Mouse (Mus musculus) neural tube, embryonic 12.5 days (tissue): ENCODE results near the gene Abcc1. TPM values are rescaled to one million over a fixed set of nuclear protein-coding genes. Genes with fewer than 3 reads are reported as not detected.

Experiments
- ATAC-seq: fragments of 200-750 bp; cut with Nextera tagmentation; 2 replicates; pipeline ENCODE4 v1.8.0; 2017; ENCODE audit warnings: low read depth, mild to moderate bottlenecking, moderate TSS enrichment, moderate library complexity; ENCODE audit not compliant: low FRiP score
- H3K27ac ChIP-seq: fragments of 300-500 bp; sonication (generic); 2 replicates; pipeline ENCODE4 v1.5.1; 2016
- H3K27me3 ChIP-seq: fragments of 300-500 bp; sonication (generic); replicated peaks from 2 replicates; pipeline ENCODE4 v1.6.1; 2016; ENCODE audit warnings: mild to moderate bottlenecking
- H3K36me3 ChIP-seq: fragments of 300-500 bp; sonication (generic); 2 replicates; pipeline ENCODE4 v1.6.1; 2016; ENCODE audit warnings: mild to moderate bottlenecking
- H3K4me1 ChIP-seq: fragments of 300-500 bp; sonication (generic); 2 replicates; pipeline ENCODE4 v1.6.1; 2016
- H3K4me2 ChIP-seq: fragments of 300-500 bp; sonication (generic); replicated peaks from 2 replicates; pipeline ENCODE4 v1.6.1; 2016; ENCODE audit warnings: mild to moderate bottlenecking
- H3K4me3 ChIP-seq: fragments of 300-500 bp; sonication (generic); 2 replicates; pipeline ENCODE4 v1.5.1; 2016
- H3K9ac ChIP-seq: fragments of 300-500 bp; sonication (generic); 2 replicates; pipeline ENCODE4 v1.6.1; 2016; ENCODE audit warnings: mild to moderate bottlenecking
- H3K9me3 ChIP-seq: fragments of 300-500 bp; sonication (generic); 2 replicates; pipeline ENCODE4 v1.6.1; 2016; ENCODE audit warnings: mild to moderate bottlenecking
- WGBS: fragments of 180-500 bp; shearing (Covaris S2); methylation state at CpG from one replicate; pipeline ENCODE4 v1.1.7; 2016; 5-methylcytosine and 5-hydroxymethylcytosine counted together
- polyA plus RNA-seq: library from polyadenylated mRNA; unstranded; fragments of >200 nt; fragmentation: Nextera tagmentation; extraction: Ambion mirVana; gene quantifications from 2 replicates; pipeline ENCODE4 v1.2.1, GENCODE M21; 2016

The Abcc1 gene
- polyA plus RNA-seq, 1 experiment from 2014 or later = 7.5 TPM

GRCm38 (mm10) chr16:14420496-14421132, 59.3 kb downstream of the Abcc1 start:
- peaks cover 8% of the 10 kb centered on the region; the same call in 1 of the 2 replicates for H3K36me3 ChIP-seq
- no peak overlapping the region for H3K4me2 ChIP-seq
- H3K9ac ChIP-seq = no peak overlapping the region
- H3K4me3 ChIP-seq = no peak overlapping the region
- no peak for ATAC-seq
- 88% methylated on average over 5 of the region's 5 CpGs for WGBS
- no peaks in the 10 kb centered on the region for H3K27me3 ChIP-seq
- H3K9me3 ChIP-seq = no peaks in the 10 kb centered on the region
- H3K27ac ChIP-seq = no peak overlapping the region
- no peaks in the 10 kb centered on the region for H3K4me1 ChIP-seq

- Histone ChIP-seq H3K4me2 (no peak overlapping the region), H3K27me3 (no peaks in the 10 kb centered on the region), H3K4me1 (no peaks in the 10 kb centered on the region), H3K4me3 (no peak overlapping the region), H3K36me3 (peaks cover 8% of the 10 kb centered on the region; the same call in 1 of the 2 replicates), H3K9me3 (no peaks in the 10 kb centered on the region), H3K9ac (no peak overlapping the region), H3K27ac (no peak overlapping the region)
- 98% methylated on average over 3 of the region's 3 CpGs for WGBS
- no peak for ATAC-seq
Measured at GRCm38 (mm10) chr16:14422081-14422480, 60.7 kb downstream of the Abcc1 start.

- 92% methylated on average over 6 of the region's 6 CpGs for WGBS
Measured at GRCm38 (mm10) chr16:14429371-14429770, 68.0 kb downstream of the Abcc1 start.

GRCm38 (mm10) chr16:14432996-14433395, 71.6 kb downstream of the Abcc1 start:
- H3K27me3 ChIP-seq = no peaks in the 10 kb centered on the region
- WGBS = 94% methylated on average over 5 of the region's 5 CpGs
- no peak overlapping the region for H3K4me2 ChIP-seq
- no peak overlapping the region for H3K27ac ChIP-seq
- no peaks in the 10 kb centered on the region for H3K9me3 ChIP-seq
- H3K36me3 ChIP-seq = peaks cover 3% of the 10 kb centered on the region; the same call in 1 of the 2 replicates
- H3K4me1 ChIP-seq = no peaks in the 10 kb centered on the region
- H3K4me3 ChIP-seq = no peak overlapping the region
- H3K9ac ChIP-seq = no peak overlapping the region
- no peak for ATAC-seq

More at GRCm38 (mm10) chr16:14429371-14429770, 68.0 kb downstream of the Abcc1 start:
- no peaks in the 10 kb centered on the region for H3K36me3 ChIP-seq
- no peaks in the 10 kb centered on the region for H3K4me1 ChIP-seq
- H3K27ac ChIP-seq = no peak overlapping the region
- H3K27me3 ChIP-seq = no peaks in the 10 kb centered on the region
- no peak overlapping the region for H3K4me2 ChIP-seq
- no peaks in the 10 kb centered on the region for H3K9me3 ChIP-seq
- no peak overlapping the region for H3K4me3 ChIP-seq
- ATAC-seq = no peak
- H3K9ac ChIP-seq = no peak overlapping the region

- Histone ChIP-seq H3K4me3 (no peak overlapping the region), H3K4me1 (no peaks in the 10 kb centered on the region), H3K36me3 (peaks cover 7% of the 10 kb centered on the region; the same call in 1 of the 2 replicates), H3K27ac (no peak overlapping the region), H3K4me2 (no peak overlapping the region), H3K27me3 (no peaks in the 10 kb centered on the region), H3K9ac (no peak overlapping the region), H3K9me3 (no peaks in the 10 kb centered on the region)
- no peak for ATAC-seq
- 93% methylated on average over 1 of the region's 1 CpGs for WGBS
Measured at GRCm38 (mm10) chr16:14435526-14435925, 74.2 kb downstream of the Abcc1 start.

GRCm38 (mm10) chr16:14437446-14437982, 76.2 kb downstream of the Abcc1 start:
- H3K4me1 ChIP-seq = no peaks in the 10 kb centered on the region
- no peaks in the 10 kb centered on the region for H3K9me3 ChIP-seq
- no peaks in the 10 kb centered on the region for H3K27me3 ChIP-seq
- no peak overlapping the region for H3K4me3 ChIP-seq
- 93% methylated on average over 8 of the region's 8 CpGs for WGBS
- peaks cover 9% of the 10 kb centered on the region; the same call in 1 of the 2 replicates for H3K36me3 ChIP-seq
- no peak for ATAC-seq
- no peak overlapping the region for H3K27ac ChIP-seq
- H3K9ac ChIP-seq = no peak overlapping the region
- no peak overlapping the region for H3K4me2 ChIP-seq

GRCm38 (mm10) chr16:14438561-14438960, 77.2 kb downstream of the Abcc1 start:
- ATAC-seq = no peak
- H3K27ac ChIP-seq = no peak overlapping the region
- no peaks in the 10 kb centered on the region for H3K9me3 ChIP-seq
- H3K4me3 ChIP-seq = no peak overlapping the region
- no peak overlapping the region for H3K9ac ChIP-seq
- no peak overlapping the region for H3K4me2 ChIP-seq
- no peaks in the 10 kb centered on the region for H3K4me1 ChIP-seq
- WGBS = 95% methylated on average over 7 of the region's 7 CpGs
- no peaks in the 10 kb centered on the region for H3K27me3 ChIP-seq
- peaks cover 9% of the 10 kb centered on the region; the same call in 1 of the 2 replicates for H3K36me3 ChIP-seq

GRCm38 (mm10) chr16:14439081-14439480, 77.7 kb downstream of the Abcc1 start:
- Histone ChIP-seq H3K4me1 (no peaks in the 10 kb centered on the region), H3K27ac (no peak overlapping the region), H3K9me3 (no peaks in the 10 kb centered on the region), H3K9ac (no peak overlapping the region), H3K27me3 (no peaks in the 10 kb centered on the region), H3K36me3 (peaks cover 9% of the 10 kb centered on the region; the same call in 1 of the 2 replicates), H3K4me3 (no peak overlapping the region), H3K4me2 (no peak overlapping the region)
- no peak for ATAC-seq
- 87% methylated on average over 6 of the region's 6 CpGs for WGBS

- Histone ChIP-seq H3K9me3 (no peaks in the 10 kb centered on the region), H3K4me3 (no peak overlapping the region), H3K27ac (no peak overlapping the region), H3K4me1 (no peaks in the 10 kb centered on the region), H3K36me3 (peaks cover 9% of the 10 kb centered on the region; the same call in 1 of the 2 replicates), H3K4me2 (no peak overlapping the region), H3K9ac (no peak overlapping the region), H3K27me3 (no peaks in the 10 kb centered on the region)
- ATAC-seq = no peak
- WGBS = 93% methylated on average over 2 of the region's 2 CpGs
Measured at GRCm38 (mm10) chr16:14439801-14440614, 78.7 kb downstream of the Abcc1 start.

- Histone ChIP-seq H3K4me2 (no peak overlapping the region), H3K9me3 (no peaks in the 10 kb centered on the region), H3K27ac (no peak overlapping the region), H3K9ac (no peak overlapping the region), H3K36me3 (peaks cover 9% of the 10 kb centered on the region; the same call in 1 of the 2 replicates), H3K4me3 (no peak overlapping the region), H3K27me3 (no peaks in the 10 kb centered on the region), H3K4me1 (no peaks in the 10 kb centered on the region)
- WGBS = 75% methylated on average over 6 of the region's 6 CpGs
- ATAC-seq = no peak
Measured at GRCm38 (mm10) chr16:14444059-14444855, 82.9 kb downstream of the Abcc1 start.

- no peaks in the 10 kb centered on the region for H3K27me3 ChIP-seq
- H3K9ac ChIP-seq = no peak overlapping the region
- H3K27ac ChIP-seq = no peak overlapping the region
- H3K4me3 ChIP-seq = no peak overlapping the region
- WGBS = 89% methylated on average over 6 of the region's 6 CpGs
- no peaks in the 10 kb centered on the region for H3K4me1 ChIP-seq
- H3K9me3 ChIP-seq = no peaks in the 10 kb centered on the region
- 0 out of 2 replicates have a peak, but pooled peaks cover 5% of the 10 kb centered on the region for H3K36me3 ChIP-seq
- no peak for ATAC-seq
- no peak overlapping the region for H3K4me2 ChIP-seq
Measured at GRCm38 (mm10) chr16:14445197-14445596, 83.8 kb downstream of the Abcc1 start.

- Histone ChIP-seq H3K36me3 (0 out of 2 replicates have a peak, but pooled peaks cover 5% of the 10 kb centered on the region), H3K4me3 (no peak overlapping the region), H3K4me2 (no peak overlapping the region), H3K4me1 (no peaks in the 10 kb centered on the region), H3K9ac (no peak overlapping the region), H3K27ac (no peak overlapping the region), H3K27me3 (no peaks in the 10 kb centered on the region), H3K9me3 (no peaks in the 10 kb centered on the region)
- no peak for ATAC-seq
- 95% methylated on average over 4 of the region's 4 CpGs for WGBS
Measured at GRCm38 (mm10) chr16:14447366-14447765, 86.0 kb downstream of the Abcc1 start.
